Mouse (Mus musculus): ENCODE results near the gene Mpz.

DNA sequence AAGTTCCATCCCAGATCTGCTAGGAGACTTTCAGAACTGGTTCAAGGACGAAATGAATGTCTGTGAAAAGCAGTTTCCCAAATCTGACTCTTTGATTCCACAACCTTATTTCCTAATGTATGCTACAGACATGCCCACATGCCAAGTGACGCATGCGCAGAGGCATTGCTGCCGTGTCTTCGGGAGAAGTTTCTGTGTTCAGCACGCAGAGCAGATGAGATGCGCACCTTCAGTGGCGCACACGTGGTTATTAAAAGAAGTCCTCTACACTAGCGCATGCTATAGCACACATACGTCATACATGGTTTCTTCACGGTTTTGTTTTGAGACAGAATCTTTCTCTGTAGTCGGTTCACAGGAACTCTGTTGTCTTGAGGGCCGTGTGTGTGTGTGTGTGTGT is 31.1 kb upstream of the Mpz start:
- TF ChIP-seq EP300 (IDR thresholded peaks at IDR 0.05; ENCODE audit: insufficient read depth, low read depth, low read length) = no peak
- no peak for TF ChIP-seq POLR2A (IDR thresholded peaks at IDR 0.05; ENCODE audit: insufficient read depth, low read length)
- no peak for TF ChIP-seq CTCF (IDR thresholded peaks at IDR 0.05; ENCODE audit: low read depth, low read length)

All from ES-Bruce4 (cell line).